Mouse (Mus musculus): Measurements from ENCODE around the gene Mgst2. TPM values are rescaled to one million over a fixed set of nuclear protein-coding genes. Genes with fewer than 3 reads are reported as not detected.

Mgst2 gene
- polyA plus RNA-seq, 1 experiment from 2014 or later, result 128 TPM

GRCm38 (mm10) chr3:51717909-51718308, 57.7 kb downstream of the Mgst2 start:
- H3K4me2 ChIP-seq (replicated peaks; ENCODE audit: low read depth), result no peak overlapping the region
- 58% methylated on average over 4 of the region's 4 CpGs for WGBS
- no peak overlapping the region for H3K27ac ChIP-seq (ENCODE audit: low read depth, low read length)
- 0 out of 2 replicates have a peak, but pooled peaks have one; percentile 33 for ATAC-seq
- no peak overlapping the region for H3K4me3 ChIP-seq (ENCODE audit: low read depth, low read length)
- no peak for TF ChIP-seq CTCF (IDR thresholded peaks at IDR 0.05; ENCODE audit: low read depth)
- no peaks in the 10 kb centered on the region for H3K27me3 ChIP-seq (replicated peaks; ENCODE audit: control insufficient read depth, insufficient read depth, low read length)
- no peaks in the 10 kb centered on the region for H3K36me3 ChIP-seq (ENCODE audit: control insufficient read depth, insufficient read depth)
- H3K9ac ChIP-seq (ENCODE audit: low read depth, low read length), result no peak overlapping the region
- H3K9me3 ChIP-seq (ENCODE audit: control insufficient read depth), result no peaks in the 10 kb centered on the region
- H3K4me1 ChIP-seq (replicated peaks; ENCODE audit: control insufficient read depth, insufficient read depth, low read length), result peaks cover 5% of the 10 kb centered on the region; the same call in 1 of the 2 replicates

GRCm38 (mm10) chr3:51719373-51719772, 59.2 kb downstream of the Mgst2 start:
- Histone ChIP-seq H3K4me3 (ENCODE audit: low read depth, low read length) (no peak overlapping the region), H3K36me3 (ENCODE audit: control insufficient read depth, insufficient read depth) (no peaks in the 10 kb centered on the region), H3K4me2 (replicated peaks; ENCODE audit: low read depth) (no peak overlapping the region), H3K9me3 (ENCODE audit: control insufficient read depth) (no peaks in the 10 kb centered on the region), H3K27ac (ENCODE audit: low read depth, low read length) (no peak overlapping the region), H3K27me3 (replicated peaks; ENCODE audit: control insufficient read depth, insufficient read depth, low read length) (no peaks in the 10 kb centered on the region), H3K9ac (ENCODE audit: low read depth, low read length) (no peak overlapping the region), H3K4me1 (replicated peaks; ENCODE audit: control insufficient read depth, insufficient read depth, low read length) (peaks cover 5% of the 10 kb centered on the region; the same call in 1 of the 2 replicates)
- WGBS, result 75% methylated on average over 3 of the region's 3 CpGs
- TF ChIP-seq CTCF (IDR thresholded peaks at IDR 0.05; ENCODE audit: low read depth), result no peak
- ATAC-seq, result no peak

DNA sequence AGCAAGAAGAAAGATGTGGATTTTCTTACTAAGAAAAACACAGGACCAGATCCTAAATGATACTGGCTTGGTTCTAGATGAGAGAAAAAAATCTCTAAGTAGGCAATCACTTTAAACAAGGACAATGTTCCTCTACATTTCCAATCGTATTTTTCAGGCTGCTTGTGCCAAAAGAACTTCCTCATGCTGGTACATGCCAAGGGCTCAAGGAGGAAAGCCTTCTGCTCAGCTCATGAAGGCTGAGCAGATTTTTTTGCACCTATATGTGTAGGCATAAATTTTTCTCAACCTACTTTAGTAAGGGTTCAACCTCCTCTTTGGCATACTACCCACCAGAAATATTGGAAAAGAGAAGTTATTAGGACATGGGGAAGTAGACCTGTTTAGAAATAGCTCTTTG, 59.8 kb downstream of the Mgst2 start:
- H3K27me3 ChIP-seq (replicated peaks; ENCODE audit: control insufficient read depth, insufficient read depth, low read length), result no peaks in the 10 kb centered on the region
- ATAC-seq, result no peak
- no peak overlapping the region for H3K9ac ChIP-seq (ENCODE audit: low read depth, low read length)
- H3K27ac ChIP-seq (ENCODE audit: low read depth, low read length), result no peak overlapping the region
- no peaks in the 10 kb centered on the region for H3K36me3 ChIP-seq (ENCODE audit: control insufficient read depth, insufficient read depth)
- no peak overlapping the region for H3K4me3 ChIP-seq (ENCODE audit: low read depth, low read length)
- 54% methylated on average over 1 of the region's 1 CpGs for WGBS
- H3K4me1 ChIP-seq (replicated peaks; ENCODE audit: control insufficient read depth, insufficient read depth, low read length), result peaks cover 5% of the 10 kb centered on the region; the same call in 1 of the 2 replicates
- no peaks in the 10 kb centered on the region for H3K9me3 ChIP-seq (ENCODE audit: control insufficient read depth)
- TF ChIP-seq CTCF (IDR thresholded peaks at IDR 0.05; ENCODE audit: low read depth), result no peak
- H3K4me2 ChIP-seq (replicated peaks; ENCODE audit: low read depth), result no peak overlapping the region

DNA sequence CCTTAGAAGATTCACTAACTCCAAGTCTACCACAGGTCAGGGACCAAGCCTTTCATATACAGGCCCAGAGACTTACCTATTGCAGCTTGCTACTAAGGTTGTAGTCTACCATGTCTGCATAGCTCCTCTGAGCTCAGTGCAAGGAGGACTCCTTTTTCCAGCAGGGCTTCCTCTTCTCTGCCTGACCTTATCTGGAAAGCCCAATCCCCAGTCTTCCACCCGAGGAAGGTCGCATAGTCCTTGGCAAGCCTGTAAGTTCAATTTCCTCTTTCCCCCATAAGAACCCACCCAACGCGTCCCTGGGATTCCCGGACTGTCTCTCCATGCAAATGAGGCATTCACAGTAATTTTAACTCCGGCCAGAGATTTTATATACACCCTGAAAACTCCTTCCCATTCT, 66.1 kb downstream of the Mgst2 start:
- H3K27me3 ChIP-seq (replicated peaks; ENCODE audit: control insufficient read depth, insufficient read depth, low read length), result no peaks in the 10 kb centered on the region
- H3K4me1 ChIP-seq (replicated peaks; ENCODE audit: control insufficient read depth, insufficient read depth, low read length), result no peaks in the 10 kb centered on the region
- no peak overlapping the region for H3K4me3 ChIP-seq (ENCODE audit: low read depth, low read length)
- no peak for TF ChIP-seq CTCF (IDR thresholded peaks at IDR 0.05; ENCODE audit: low read depth)
- no peak for ATAC-seq
- H3K9ac ChIP-seq (ENCODE audit: low read depth, low read length), result no peak overlapping the region
- no peak overlapping the region for H3K4me2 ChIP-seq (replicated peaks; ENCODE audit: low read depth)
- no peaks in the 10 kb centered on the region for H3K36me3 ChIP-seq (ENCODE audit: control insufficient read depth, insufficient read depth)
- no peak overlapping the region for H3K27ac ChIP-seq (ENCODE audit: low read depth, low read length)
- 71% methylated on average over 6 of the region's 6 CpGs for WGBS
- no peaks in the 10 kb centered on the region for H3K9me3 ChIP-seq (ENCODE audit: control insufficient read depth)

- no peaks in the 10 kb centered on the region for H3K27me3 ChIP-seq (replicated peaks; ENCODE audit: control insufficient read depth, insufficient read depth, low read length)
- no peaks in the 10 kb centered on the region for H3K36me3 ChIP-seq (ENCODE audit: control insufficient read depth, insufficient read depth)
- H3K27ac ChIP-seq (ENCODE audit: low read depth, low read length), result no peak overlapping the region
- H3K4me3 ChIP-seq (ENCODE audit: low read depth, low read length), result no peak overlapping the region
- no peaks in the 10 kb centered on the region for H3K4me1 ChIP-seq (replicated peaks; ENCODE audit: control insufficient read depth, insufficient read depth, low read length)
- TF ChIP-seq CTCF (IDR thresholded peaks at IDR 0.05; ENCODE audit: low read depth), result no peak
- no peaks in the 10 kb centered on the region for H3K9me3 ChIP-seq (ENCODE audit: control insufficient read depth)
- H3K9ac ChIP-seq (ENCODE audit: low read depth, low read length), result no peak overlapping the region
- 59% methylated on average over 3 of the region's 3 CpGs for WGBS
- H3K4me2 ChIP-seq (replicated peaks; ENCODE audit: low read depth), result no peak overlapping the region
- no peak for ATAC-seq
Measured at GRCm38 (mm10) chr3:51727487-51727886, 67.3 kb downstream of the Mgst2 start.

DNA sequence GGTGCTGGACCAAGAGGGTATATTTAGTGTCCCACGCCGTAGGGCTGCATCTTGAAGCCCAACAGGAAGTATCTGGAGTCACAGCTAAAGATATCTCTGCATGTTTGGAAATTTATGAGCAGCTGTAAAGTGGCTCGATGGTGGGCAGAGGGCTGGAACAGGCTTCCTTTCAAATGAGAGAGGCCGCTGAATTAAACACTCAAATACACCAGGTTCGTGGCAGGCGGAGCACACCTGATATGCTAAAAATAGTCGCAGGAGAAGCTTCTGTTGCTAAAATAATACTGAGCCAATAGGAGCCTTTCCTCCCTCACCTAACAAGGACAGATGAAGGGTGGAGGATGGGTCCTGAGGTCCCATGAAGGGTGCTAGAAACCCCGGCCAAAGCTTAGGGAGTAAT, 67.8 kb downstream of the Mgst2 start:
- Histone ChIP-seq H3K4me2 (replicated peaks; ENCODE audit: low read depth) (no peak overlapping the region), H3K9ac (ENCODE audit: low read depth, low read length) (no peak overlapping the region), H3K36me3 (ENCODE audit: control insufficient read depth, insufficient read depth) (no peaks in the 10 kb centered on the region), H3K4me1 (replicated peaks; ENCODE audit: control insufficient read depth, insufficient read depth, low read length) (no peaks in the 10 kb centered on the region), H3K9me3 (ENCODE audit: control insufficient read depth) (no peaks in the 10 kb centered on the region), H3K27me3 (replicated peaks; ENCODE audit: control insufficient read depth, insufficient read depth, low read length) (no peaks in the 10 kb centered on the region), H3K4me3 (ENCODE audit: low read depth, low read length) (no peak overlapping the region), H3K27ac (ENCODE audit: low read depth, low read length) (no peak overlapping the region)
- WGBS, result 14% methylated on average over 8 of the region's 8 CpGs
- TF ChIP-seq CTCF (IDR thresholded peaks at IDR 0.05; ENCODE audit: low read depth), result no peak
- ATAC-seq, result no peak

DNA sequence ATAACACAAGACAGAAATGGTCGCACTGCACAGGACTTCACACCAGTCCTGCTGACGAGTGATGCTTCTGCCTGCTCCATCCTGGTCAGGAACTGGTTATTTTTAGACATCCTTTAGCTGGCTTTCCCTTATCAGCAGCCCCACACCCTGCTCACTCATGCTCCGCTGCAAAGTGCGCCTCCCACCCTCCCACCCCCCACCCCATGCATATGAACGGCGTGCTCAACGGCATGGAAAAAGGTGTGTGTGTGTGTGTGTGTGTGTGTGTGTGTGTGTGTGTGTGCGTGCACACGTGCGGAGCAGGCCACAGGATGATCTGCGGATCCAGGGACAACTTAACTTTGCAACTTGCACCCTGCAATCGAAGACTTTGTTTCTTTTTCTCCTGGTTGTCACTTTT, 68.3 kb downstream of the Mgst2 start:
- no peak overlapping the region for H3K9ac ChIP-seq (ENCODE audit: low read depth, low read length)
- H3K4me3 ChIP-seq (ENCODE audit: low read depth, low read length), result no peak overlapping the region
- ATAC-seq, result no peak
- no peaks in the 10 kb centered on the region for H3K4me1 ChIP-seq (replicated peaks; ENCODE audit: control insufficient read depth, insufficient read depth, low read length)
- 0 out of 2 replicates have a peak overlapping the region, but pooled peaks have one; percentile 24 for H3K4me2 ChIP-seq (replicated peaks; ENCODE audit: low read depth)
- H3K27me3 ChIP-seq (replicated peaks; ENCODE audit: control insufficient read depth, insufficient read depth, low read length), result no peaks in the 10 kb centered on the region
- WGBS, result 40% methylated on average over 12 of the region's 12 CpGs
- H3K27ac ChIP-seq (ENCODE audit: low read depth, low read length), result no peak overlapping the region
- H3K9me3 ChIP-seq (ENCODE audit: control insufficient read depth), result no peaks in the 10 kb centered on the region
- no peaks in the 10 kb centered on the region for H3K36me3 ChIP-seq (ENCODE audit: control insufficient read depth, insufficient read depth)
- no peak for TF ChIP-seq CTCF (IDR thresholded peaks at IDR 0.05; ENCODE audit: low read depth)
